Mouse (Mus musculus) brain, adult 10 weeks (tissue): ENCODE measurements around the gene Furin. TPM values are rescaled to one million over a fixed set of nuclear protein-coding genes. Genes with fewer than 3 reads are reported as not detected.

Source experiments
- polyA plus RNA-seq: library from polyadenylated mRNA; stranded (reverse); fragments of 350-450 nt; fragmentation: Illumina TruSeq; extraction: RNeasy Lipid Tissue Mini Kit (QIAGEN cat#74804); gene quantifications from one replicate; pipeline ENCODE4 v1.2.3, GENCODE M21; 2015; ENCODE audit warnings: low read depth, low replicate concordance

Furin gene
- polyA plus RNA-seq: 18.4 TPM

GRCm38 (mm10) chr7:80405188-80405695, at the start of gene Furin:
TSS of gene Furin (minus strand) at chr7:80405436.

GRCm38 (mm10) chr7:80387633-80388543, 17.3 kb downstream of the Furin start, which contains the start of gene Fes:
TSS of gene Fes (minus strand) at chr7:80387946.

GRCm38 (mm10) chr7:80371041-80371751, 34.0 kb downstream of the Furin start, which contains the start of gene Man2a2:
TSS of gene Man2a2 (minus strand) at chr7:80371375.

GRCm38 (mm10) chr7:80342858-80343257, 62.4 kb downstream of the Furin start, which contains the start of gene Hddc3:
TSS of gene Hddc3 (plus strand) at chr7:80343104.

GRCm38 (mm10) chr7:80340793-80341192, 64.4 kb downstream of the Furin start, which contains the start of gene Unc45a:
TSS of gene Unc45a (minus strand) at chr7:80341005.

Other genes starting within 250 kb of the Furin start
- gene Sema4b, start 218.6 kb downstream of the Furin start, polyA plus RNA-seq: 6.8 TPM
- gene Cib1, start 172.6 kb downstream of the Furin start, polyA plus RNA-seq: 41.7 TPM
- gene Gdpgp1, start 172.6 kb downstream of the Furin start, polyA plus RNA-seq: 5.0 TPM
- 0.54 TPM for gene Ttll13, start 159.1 kb downstream of the Furin start, polyA plus RNA-seq
- gene Ngrn, start 144.2 kb downstream of the Furin start, polyA plus RNA-seq: 62.8 TPM
- 17.2 TPM for gene Vps33b, start 135.8 kb downstream of the Furin start, polyA plus RNA-seq
- gene Prc1, start 111.0 kb downstream of the Furin start, polyA plus RNA-seq: 1.1 TPM
- gene Rccd1, start 81.0 kb downstream of the Furin start, polyA plus RNA-seq: 15.3 TPM
- 24.8 TPM for gene Unc45a, start 64.4 kb downstream of the Furin start, polyA plus RNA-seq
- 52.0 TPM for gene Hddc3, start 62.3 kb downstream of the Furin start, polyA plus RNA-seq
- gene Man2a2, start 34.1 kb downstream of the Furin start, polyA plus RNA-seq: 108 TPM
- 3.5 TPM for gene Fes, start 17.5 kb downstream of the Furin start, polyA plus RNA-seq
- gene Blm, start 129.7 kb upstream of the Furin start, polyA plus RNA-seq: 4.0 TPM